Mouse (Mus musculus) forebrain, postnatal 0 days (tissue): ENCODE data around the gene Lpcat2. TPM values are rescaled to one million over a fixed set of nuclear protein-coding genes. Genes with fewer than 3 reads are reported as not detected.

ENCODE experiments used
- ATAC-seq: fragments of 200-750 bp; cut with Nextera tagmentation; 2 replicates; pipeline ENCODE4 v1.8.0; 2017; ENCODE audit warnings: mild to moderate bottlenecking, moderate library complexity
- DNase-seq: peaks from one replicate; pipeline ENCODE4 v3.0.0-alpha.2; 2015
- H3K27ac ChIP-seq: fragments of 300-500 bp; sonication (generic); 2 replicates; pipeline ENCODE4 v1.5.1; 2014; ENCODE audit warnings: low read depth, mild to moderate bottlenecking, antibody characterized with exemption, low read length, moderate library complexity, mixed read lengths
- H3K27me3 ChIP-seq: fragments of 300-500 bp; sonication (generic); 2 replicates; pipeline ENCODE4 v1.6.1; 2014; ENCODE audit warnings: mild to moderate bottlenecking, low read length, mixed read lengths; ENCODE audit not compliant: insufficient read depth
- H3K36me3 ChIP-seq: fragments of 300-500 bp; sonication (generic); 2 replicates; pipeline ENCODE4 v1.6.1; 2014; ENCODE audit warnings: mild to moderate bottlenecking, moderate library complexity; ENCODE audit not compliant: insufficient read depth
- H3K4me1 ChIP-seq: fragments of 300-500 bp; sonication (generic); 2 replicates; pipeline ENCODE4 v1.6.1; 2014; ENCODE audit warnings: antibody characterized with exemption; ENCODE audit not compliant: insufficient read depth
- H3K4me2 ChIP-seq: fragments of 300-500 bp; sonication (generic); 2 replicates; pipeline ENCODE4 v1.6.1; 2014; ENCODE audit warnings: low read depth, mild to moderate bottlenecking, moderate library complexity
- H3K4me3 ChIP-seq: fragments of 300-500 bp; sonication (generic); 2 replicates; pipeline ENCODE4 v1.5.1; 2014; ENCODE audit warnings: low read depth, low read length, mixed read lengths
- H3K9ac ChIP-seq: fragments of 300-500 bp; sonication (generic); 2 replicates; pipeline ENCODE4 v1.6.1; 2014; ENCODE audit warnings: mild to moderate bottlenecking
- H3K9me3 ChIP-seq: fragments of 300-500 bp; sonication (generic); 2 replicates; pipeline ENCODE4 v1.6.1; 2016; ENCODE audit warnings: low read length
- CTCF ChIP-seq: sonication (generic); IDR thresholded peaks from 2 replicates; pipeline ENCODE4 v1.5.1; 2016; ENCODE audit warnings: antibody characterized with exemption, control low read depth, low read depth
- WGBS: fragments of 180-500 bp; shearing (Covaris S2); extraction: QIAGEN DNeasy Blood & Tissue Kit; methylation state at CpG from one replicate; pipeline ENCODE4 v1.1.7; 2014; 5-methylcytosine and 5-hydroxymethylcytosine counted together
- polyA plus RNA-seq: library from polyadenylated mRNA; unstranded; fragments of >200 nt; fragmentation: Nextera tagmentation; extraction: Ambion mirVana; gene quantifications from 2 replicates; pipeline ENCODE4 v1.2.1, GENCODE M21; 2015
- total RNA-seq: library from RNA; depleted of rRNA; stranded (reverse); fragments of >200 nt; gene quantifications from 2 replicates; pipeline ENCODE4 v1.2.3, GENCODE M21; 2014

The Lpcat2 gene
- total and polyA plus RNA-seq, 2 experiments from 2014 or later, result 9.8 to 10.3 TPM

DNA sequence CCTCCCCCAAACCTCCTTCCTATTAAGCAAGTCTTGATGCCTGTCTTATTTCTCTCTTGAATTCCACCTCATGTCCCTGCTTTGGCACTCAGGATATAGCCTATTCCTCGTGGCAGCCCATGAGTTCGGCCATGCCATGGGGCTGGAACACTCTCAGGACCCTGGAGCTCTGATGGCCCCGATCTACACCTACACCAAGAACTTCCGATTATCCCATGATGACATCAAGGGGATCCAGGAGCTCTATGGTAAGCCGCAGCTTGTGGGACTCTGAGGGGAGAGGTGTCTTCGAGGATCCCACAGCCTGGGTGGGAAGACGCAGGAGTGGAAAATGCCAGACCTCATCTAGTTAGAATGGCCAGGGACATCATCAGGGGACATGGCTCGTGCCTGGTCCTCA lies 16.0 kb upstream of the Lpcat2 start:
- Histone ChIP-seq H3K4me2 (no peak overlapping the region), H3K36me3 (no peaks in the 10 kb centered on the region), H3K27ac (no peak overlapping the region), H3K9me3 (no peaks in the 10 kb centered on the region), H3K4me1 (no peaks in the 10 kb centered on the region), H3K4me3 (no peak overlapping the region), H3K9ac (no peak overlapping the region), H3K27me3 (no peaks in the 10 kb centered on the region)
- DNase-seq (no peak), ATAC-seq (no peak)
- WGBS, result 94% methylated on average over 8 of the region's 8 CpGs
- no peak for TF ChIP-seq CTCF

DNA sequence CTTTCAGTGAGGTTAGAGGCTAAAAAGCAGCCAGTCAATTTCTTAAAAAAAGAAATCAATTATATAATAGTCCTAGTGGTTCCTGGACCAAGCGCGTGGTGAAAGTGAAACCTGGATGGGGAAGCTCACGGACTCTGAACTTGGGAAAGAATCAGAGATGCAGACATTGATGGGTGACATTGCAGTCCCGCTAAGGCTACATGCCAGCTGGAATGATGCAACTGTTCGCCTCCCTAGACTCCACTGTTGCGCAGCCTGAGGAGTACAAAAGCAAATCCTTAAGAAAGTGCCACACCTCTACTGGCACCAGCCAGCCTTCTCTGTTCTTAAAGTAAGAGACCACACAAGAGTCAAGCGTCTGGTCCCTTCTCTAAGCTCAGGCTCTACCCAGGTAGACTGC lies 15.3 kb upstream of the Lpcat2 start:
- WGBS, result 86% methylated on average over 7 of the region's 7 CpGs
- no peak for TF ChIP-seq CTCF
- no peaks in the 10 kb centered on the region for H3K4me1 ChIP-seq

DNA sequence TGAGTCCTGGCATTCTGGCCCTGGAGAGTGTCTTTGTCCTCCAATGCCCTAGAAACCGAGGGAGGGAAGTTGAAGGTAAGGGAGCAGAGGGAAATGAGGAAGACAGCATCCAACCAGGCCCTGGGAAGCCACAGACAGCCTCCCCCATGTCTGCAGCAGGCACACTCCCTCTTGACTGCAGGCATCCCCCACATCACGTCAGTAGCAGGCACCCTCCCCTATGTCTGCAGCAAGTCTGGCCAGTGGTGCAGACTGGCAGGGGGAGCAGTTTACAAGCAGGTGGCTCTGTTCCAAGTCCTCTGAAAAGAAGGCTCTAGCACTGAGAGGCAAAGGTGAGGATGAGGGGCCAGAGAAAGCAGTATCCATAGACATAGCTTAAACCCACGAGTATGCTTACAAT lies 8.5 kb upstream of the Lpcat2 start:
- DNase-seq (peak; percentile 18), ATAC-seq (peak; percentile 23; the same call in 1 of the 2 replicates)
- no peaks in the 10 kb centered on the region for H3K9me3 ChIP-seq
- no peak overlapping the region for H3K9ac ChIP-seq
- H3K4me3 ChIP-seq, result no peak overlapping the region
- H3K27me3 ChIP-seq, result no peaks in the 10 kb centered on the region
- no peaks in the 10 kb centered on the region for H3K36me3 ChIP-seq
- TF ChIP-seq CTCF, result no peak
- no peak overlapping the region for H3K27ac ChIP-seq
- no peaks in the 10 kb centered on the region for H3K4me1 ChIP-seq
- 10% methylated on average over 3 of the region's 3 CpGs for WGBS
- H3K4me2 ChIP-seq, result no peak overlapping the region

More for the DNA sequence above, 15.3 kb upstream of the Lpcat2 start:
- H3K4me3 ChIP-seq, result no peak overlapping the region
- H3K36me3 ChIP-seq, result no peaks in the 10 kb centered on the region
- no peaks in the 10 kb centered on the region for H3K27me3 ChIP-seq
- H3K27ac ChIP-seq, result no peak overlapping the region
- no peak overlapping the region for H3K4me2 ChIP-seq
- DNase-seq (no peak), ATAC-seq (no peak)
- no peaks in the 10 kb centered on the region for H3K9me3 ChIP-seq
- H3K9ac ChIP-seq, result no peak overlapping the region

DNA sequence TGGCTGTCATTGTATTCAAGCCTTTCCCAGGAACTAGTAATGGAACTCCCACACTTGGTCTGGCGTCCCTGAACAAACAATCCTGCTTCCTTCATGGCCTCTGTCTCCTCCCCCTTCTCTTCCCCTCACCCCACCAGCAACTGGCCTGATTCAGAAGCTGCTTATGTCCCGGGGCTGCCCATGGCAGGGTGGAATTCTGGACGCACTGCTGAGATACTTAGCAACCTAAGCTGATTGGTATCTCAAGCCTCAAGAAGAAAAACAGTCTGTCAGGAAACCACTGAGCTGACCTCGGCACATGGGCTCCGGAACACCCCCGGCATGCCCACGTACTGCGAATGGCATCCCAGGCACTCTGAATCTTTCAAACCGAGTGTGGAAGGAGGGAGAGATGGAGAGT lies 7.8 kb upstream of the Lpcat2 start:
- ATAC-seq (0 out of 2 replicates have a peak, but pooled peaks have one; percentile 21), DNase-seq (no peak)
- H3K4me2 ChIP-seq, result no peak overlapping the region
- no peaks in the 10 kb centered on the region for H3K36me3 ChIP-seq
- H3K4me1 ChIP-seq, result no peaks in the 10 kb centered on the region
- no peak overlapping the region for H3K27ac ChIP-seq
- H3K27me3 ChIP-seq, result no peaks in the 10 kb centered on the region
- H3K9ac ChIP-seq, result no peak overlapping the region
- no peak for TF ChIP-seq CTCF
- H3K4me3 ChIP-seq, result no peak overlapping the region
- 39% methylated on average over 9 of the region's 9 CpGs for WGBS
- no peaks in the 10 kb centered on the region for H3K9me3 ChIP-seq

DNA sequence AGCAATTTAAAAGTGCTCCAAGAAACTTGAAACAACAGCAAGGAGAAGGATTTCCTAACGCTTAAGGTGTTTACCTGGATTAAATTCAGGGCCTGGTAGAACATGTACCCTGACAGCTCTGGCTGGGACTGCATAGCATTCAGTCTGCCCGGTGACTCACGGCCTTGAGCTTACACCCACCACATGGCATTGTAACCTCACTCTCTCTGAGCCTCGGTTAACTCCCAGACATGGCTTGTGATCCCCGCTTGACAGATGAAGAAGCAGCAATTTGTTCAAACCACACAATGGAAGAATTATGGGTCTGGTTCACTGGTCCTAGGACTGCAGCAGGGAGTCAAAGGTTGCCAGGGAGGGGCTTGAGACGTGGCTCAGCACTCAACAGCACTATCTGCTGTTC lies 5.9 kb upstream of the Lpcat2 start:
- Histone ChIP-seq H3K4me2 (no peak overlapping the region), H3K27me3 (no peaks in the 10 kb centered on the region), H3K9me3 (no peaks in the 10 kb centered on the region), H3K36me3 (no peaks in the 10 kb centered on the region), H3K4me3 (no peak overlapping the region), H3K27ac (no peak overlapping the region), H3K4me1 (no peaks in the 10 kb centered on the region), H3K9ac (no peak overlapping the region)
- no peak for ATAC-seq
- 76% methylated on average over 6 of the region's 6 CpGs for WGBS
- no peak for DNase-seq
- no peak for TF ChIP-seq CTCF

DNA sequence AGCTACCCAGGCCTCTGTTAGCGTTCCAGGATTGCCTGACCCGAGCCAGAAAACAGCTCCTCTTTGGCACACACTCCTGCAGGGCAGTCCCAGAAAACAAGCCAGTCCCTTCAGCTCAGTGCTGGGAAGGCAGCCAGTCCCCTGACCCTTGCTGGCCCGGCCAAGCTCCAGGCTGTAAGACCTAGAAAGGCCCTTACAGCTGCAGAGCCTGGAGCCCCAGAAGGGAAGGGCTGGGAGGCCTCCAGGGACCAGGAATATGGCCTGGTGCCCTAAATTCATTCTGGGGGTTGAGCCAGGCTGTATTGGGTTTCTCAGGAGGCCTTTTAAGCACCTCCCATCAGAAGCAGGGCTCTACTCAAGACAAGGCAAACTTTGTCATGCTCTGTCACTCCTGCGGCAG lies 4.9 kb upstream of the Lpcat2 start:
- Histone ChIP-seq H3K4me1 (no peaks in the 10 kb centered on the region), H3K4me3 (no peak overlapping the region), H3K9me3 (no peaks in the 10 kb centered on the region), H3K27ac (no peak overlapping the region), H3K9ac (no peak overlapping the region), H3K27me3 (no peaks in the 10 kb centered on the region), H3K36me3 (no peaks in the 10 kb centered on the region), H3K4me2 (no peak overlapping the region)
- 46% methylated on average over 4 of the region's 4 CpGs for WGBS
- ATAC-seq (peak; percentile 90), DNase-seq (peak; percentile 75)
- TF ChIP-seq CTCF, result no peak

DNA sequence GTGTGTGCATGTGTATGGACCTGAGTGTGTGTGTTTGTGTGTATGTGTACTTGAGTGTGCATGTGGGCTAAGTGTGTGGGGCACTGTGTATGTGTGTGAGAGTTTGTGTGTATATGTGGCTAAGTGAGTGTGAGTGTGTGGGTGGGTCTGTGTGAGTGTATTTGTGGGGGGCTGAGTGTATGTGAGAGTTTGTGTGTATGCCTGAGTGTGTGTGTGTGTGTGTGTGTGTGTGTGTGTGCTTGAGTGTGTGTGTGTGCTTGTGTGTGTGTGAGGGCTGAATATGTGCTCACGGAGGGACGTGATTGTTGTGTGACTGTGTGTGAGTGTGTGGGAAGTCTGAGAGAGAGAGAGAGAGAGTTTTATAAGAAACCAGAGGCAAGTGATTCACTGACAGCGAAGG lies 3.8 kb upstream of the Lpcat2 start:
- Histone ChIP-seq H3K4me1 (peaks cover 3% of the 10 kb centered on the region; the same call in 1 of the 2 replicates), H3K4me3 (no peak overlapping the region), H3K4me2 (no peak overlapping the region), H3K36me3 (no peaks in the 10 kb centered on the region), H3K9ac (no peak overlapping the region), H3K27ac (no peak overlapping the region), H3K27me3 (no peaks in the 10 kb centered on the region), H3K9me3 (no peaks in the 10 kb centered on the region)
- ATAC-seq, result no peak
- no peak for DNase-seq
- 87% methylated on average over 3 of the region's 3 CpGs for WGBS
- TF ChIP-seq CTCF, result no peak
